Mouse (Mus musculus): ENCODE measurements around the gene Pou4f1. TPM values are rescaled to one million over a fixed set of nuclear protein-coding genes. Genes with fewer than 3 reads are reported as not detected.
"Not testable (repeated sequence)": the region's sequence is repeated elsewhere in the genome, so short reads cannot be mapped to it uniquely, and the experiment has no call there.

Pou4f1 gene
- polyA plus RNA-seq (2015; fragmentation: Nextera tagmentation; extraction: Ambion mirVana): 0.09 and 0.30 TPM in 2 replicates

- Histone ChIP-seq H3K4me3 (replicated peaks; ENCODE audit: low read length) (peak within 1 kb of the TSS; percentile 50), H3K4me2 (ENCODE audit: low read depth, low read length) (peak within 1 kb of the TSS; percentile 73), H3K27me3 (ENCODE audit: control insufficient read depth, insufficient read depth, low read length) (peaks cover 90% of the 10 kb centered on the region), H3K9me3 (replicated peaks; ENCODE audit: control insufficient read depth, low read length) (no peaks in the 10 kb centered on the region), H3K27ac (ENCODE audit: low read length) (no peak within 1 kb of the TSS), H3K9ac (ENCODE audit: low read length) (peak within 1 kb of the TSS; percentile 16), H3K4me1 (ENCODE audit: control insufficient read depth, insufficient read depth, low read length) (peaks cover 9% of the 10 kb centered on the region), H3K36me3 (ENCODE audit: control insufficient read depth, insufficient read depth, low read length) (no peaks in the 10 kb centered on the region)
- 1% methylated on average over 60 of the region's 62 CpGs for WGBS
- peak; percentile 81 for ATAC-seq (ENCODE audit: insufficient read depth, low FRiP score)
Measured at GRCm38 (mm10) chr14:104467966-104468622, at the start of gene Pou4f1. Gene Pou4f1, minus strand, starts transcription at chr14:104467999.

GRCm38 (mm10) chr14:104511664-104512063, 43.9 kb upstream of the Pou4f1 start:
- Histone ChIP-seq H3K9me3 (replicated peaks; ENCODE audit: control insufficient read depth, low read length) (no peaks in the 10 kb centered on the region), H3K4me1 (ENCODE audit: control insufficient read depth, insufficient read depth, low read length) (no peaks in the 10 kb centered on the region), H3K4me3 (replicated peaks; ENCODE audit: low read length) (no peak overlapping the region), H3K27me3 (ENCODE audit: control insufficient read depth, insufficient read depth, low read length) (no peaks in the 10 kb centered on the region), H3K36me3 (ENCODE audit: control insufficient read depth, insufficient read depth, low read length) (0 out of 2 replicates have a peak, but pooled peaks cover 3% of the 10 kb centered on the region), H3K4me2 (ENCODE audit: low read depth, low read length) (no peak overlapping the region), H3K9ac (ENCODE audit: low read length) (no peak overlapping the region), H3K27ac (ENCODE audit: low read length) (no peak overlapping the region)
- WGBS: 73% methylated on average over 1 of the region's 1 CpGs
- no peak for ATAC-seq (ENCODE audit: insufficient read depth, low FRiP score)

- H3K36me3 ChIP-seq (ENCODE audit: control insufficient read depth, insufficient read depth, low read length); ATAC-seq (ENCODE audit: insufficient read depth, low FRiP score); H3K4me3 ChIP-seq (replicated peaks; ENCODE audit: low read length); H3K9me3 ChIP-seq (replicated peaks; ENCODE audit: control insufficient read depth, low read length); H3K27ac ChIP-seq (ENCODE audit: low read length); H3K4me2 ChIP-seq (ENCODE audit: low read depth, low read length); H3K9ac ChIP-seq (ENCODE audit: low read length); H3K4me1 ChIP-seq (ENCODE audit: control insufficient read depth, insufficient read depth, low read length); H3K27me3 ChIP-seq (ENCODE audit: control insufficient read depth, insufficient read depth, low read length): not testable (repeated sequence)
- WGBS: 66% methylated on average over 3 of the region's 3 CpGs
Measured at GRCm38 (mm10) chr14:104502761-104503160, 35.0 kb upstream of the Pou4f1 start.

- Histone ChIP-seq H3K9me3 (replicated peaks; ENCODE audit: control insufficient read depth, low read length) (no peaks in the 10 kb centered on the region), H3K36me3 (ENCODE audit: control insufficient read depth, insufficient read depth, low read length) (0 out of 2 replicates have a peak, but pooled peaks cover 8% of the 10 kb centered on the region), H3K27me3 (ENCODE audit: control insufficient read depth, insufficient read depth, low read length) (peaks cover 8% of the 10 kb centered on the region), H3K4me2 (ENCODE audit: low read depth, low read length) (no peak overlapping the region), H3K9ac (ENCODE audit: low read length) (no peak overlapping the region), H3K27ac (ENCODE audit: low read length) (no peak overlapping the region), H3K4me1 (ENCODE audit: control insufficient read depth, insufficient read depth, low read length) (no peaks in the 10 kb centered on the region), H3K4me3 (replicated peaks; ENCODE audit: low read length) (no peak overlapping the region)
- ATAC-seq (ENCODE audit: insufficient read depth, low FRiP score): no peak
- 90% methylated on average over 8 of the region's 8 CpGs for WGBS
Measured at GRCm38 (mm10) chr14:104479751-104480150, 12.0 kb upstream of the Pou4f1 start.

- peaks cover 17% of the 10 kb centered on the region for H3K27me3 ChIP-seq (ENCODE audit: control insufficient read depth, insufficient read depth, low read length)
- no peaks in the 10 kb centered on the region for H3K9me3 ChIP-seq (replicated peaks; ENCODE audit: control insufficient read depth, low read length)
- WGBS: 91% methylated on average over 5 of the region's 5 CpGs
- 0 out of 2 replicates have a peak, but pooled peaks cover 8% of the 10 kb centered on the region for H3K36me3 ChIP-seq (ENCODE audit: control insufficient read depth, insufficient read depth, low read length)
- H3K4me1 ChIP-seq (ENCODE audit: control insufficient read depth, insufficient read depth, low read length): no peaks in the 10 kb centered on the region
- no peak for ATAC-seq (ENCODE audit: insufficient read depth, low FRiP score)
- no peak overlapping the region for H3K9ac ChIP-seq (ENCODE audit: low read length)
- H3K4me2 ChIP-seq (ENCODE audit: low read depth, low read length): no peak overlapping the region
- H3K4me3 ChIP-seq (replicated peaks; ENCODE audit: low read length): no peak overlapping the region
- H3K27ac ChIP-seq (ENCODE audit: low read length): no peak overlapping the region
Measured at GRCm38 (mm10) chr14:104478593-104478992, 10.8 kb upstream of the Pou4f1 start.

- Histone ChIP-seq H3K27ac (ENCODE audit: low read length) (no peak overlapping the region), H3K4me2 (ENCODE audit: low read depth, low read length) (no peak overlapping the region), H3K9me3 (replicated peaks; ENCODE audit: control insufficient read depth, low read length) (no peaks in the 10 kb centered on the region), H3K4me1 (ENCODE audit: control insufficient read depth, insufficient read depth, low read length) (peaks cover 5% of the 10 kb centered on the region; the same call in 1 of the 2 replicates), H3K4me3 (replicated peaks; ENCODE audit: low read length) (no peak overlapping the region), H3K27me3 (ENCODE audit: control insufficient read depth, insufficient read depth, low read length) (peaks cover 24% of the 10 kb centered on the region), H3K9ac (ENCODE audit: low read length) (no peak overlapping the region), H3K36me3 (ENCODE audit: control insufficient read depth, insufficient read depth, low read length) (0 out of 2 replicates have a peak, but pooled peaks cover 8% of the 10 kb centered on the region)
- 92% methylated on average over 8 of the region's 8 CpGs for WGBS
- no peak for ATAC-seq (ENCODE audit: insufficient read depth, low FRiP score)
Measured at GRCm38 (mm10) chr14:104477616-104478015, 9.8 kb upstream of the Pou4f1 start.

- no peak overlapping the region for H3K9ac ChIP-seq (ENCODE audit: low read length)
- 0 out of 2 replicates have a peak, but pooled peaks cover 8% of the 10 kb centered on the region for H3K36me3 ChIP-seq (ENCODE audit: control insufficient read depth, insufficient read depth, low read length)
- no peak for ATAC-seq (ENCODE audit: insufficient read depth, low FRiP score)
- H3K4me1 ChIP-seq (ENCODE audit: control insufficient read depth, insufficient read depth, low read length): peaks cover 5% of the 10 kb centered on the region; the same call in 1 of the 2 replicates
- no peak overlapping the region for H3K4me3 ChIP-seq (replicated peaks; ENCODE audit: low read length)
- H3K27ac ChIP-seq (ENCODE audit: low read length): no peak overlapping the region
- WGBS: 75% methylated on average over 1 of the region's 1 CpGs
- H3K9me3 ChIP-seq (replicated peaks; ENCODE audit: control insufficient read depth, low read length): no peaks in the 10 kb centered on the region
- H3K27me3 ChIP-seq (ENCODE audit: control insufficient read depth, insufficient read depth, low read length): peaks cover 43% of the 10 kb centered on the region
- H3K4me2 ChIP-seq (ENCODE audit: low read depth, low read length): no peak overlapping the region
Measured at GRCm38 (mm10) chr14:104475438-104475837, 7.6 kb upstream of the Pou4f1 start.

GRCm38 (mm10) chr14:104468623-104468970, 798 bp upstream of the Pou4f1 start:
- no peak overlapping the region for H3K4me2 ChIP-seq (ENCODE audit: low read depth, low read length)
- no peaks in the 10 kb centered on the region for H3K9me3 ChIP-seq (replicated peaks; ENCODE audit: control insufficient read depth, low read length)
- no peaks in the 10 kb centered on the region for H3K36me3 ChIP-seq (ENCODE audit: control insufficient read depth, insufficient read depth, low read length)
- no peak overlapping the region for H3K4me3 ChIP-seq (replicated peaks; ENCODE audit: low read length)
- peaks cover 12% of the 10 kb centered on the region for H3K4me1 ChIP-seq (ENCODE audit: control insufficient read depth, insufficient read depth, low read length)
- no peak overlapping the region for H3K27ac ChIP-seq (ENCODE audit: low read length)
- peaks cover 88% of the 10 kb centered on the region for H3K27me3 ChIP-seq (ENCODE audit: control insufficient read depth, insufficient read depth, low read length)
- 7% methylated on average over 6 of the region's 6 CpGs for WGBS
- no peak for ATAC-seq (ENCODE audit: insufficient read depth, low FRiP score)
- no peak overlapping the region for H3K9ac ChIP-seq (ENCODE audit: low read length)

GRCm38 (mm10) chr14:104467133-104467965, 450 bp downstream of the Pou4f1 start:
- peak overlapping the region; percentile 16 for H3K9ac ChIP-seq (ENCODE audit: low read length)
- H3K4me1 ChIP-seq (ENCODE audit: control insufficient read depth, insufficient read depth, low read length): peaks cover 7% of the 10 kb centered on the region; the same call in 1 of the 2 replicates
- peak overlapping the region; percentile 50 for H3K4me3 ChIP-seq (replicated peaks; ENCODE audit: low read length)
- under 1% methylated on average over 97 of the region's 101 CpGs for WGBS
- H3K27ac ChIP-seq (ENCODE audit: low read length): no peak overlapping the region
- peak overlapping the region; percentile 73 for H3K4me2 ChIP-seq (ENCODE audit: low read depth, low read length)
- no peaks in the 10 kb centered on the region for H3K36me3 ChIP-seq (ENCODE audit: control insufficient read depth, insufficient read depth, low read length)
- ATAC-seq (ENCODE audit: insufficient read depth, low FRiP score): peak; percentile 77; the same call in 1 of the 2 replicates
- peaks cover 87% of the 10 kb centered on the region for H3K27me3 ChIP-seq (ENCODE audit: control insufficient read depth, insufficient read depth, low read length)
- no peaks in the 10 kb centered on the region for H3K9me3 ChIP-seq (replicated peaks; ENCODE audit: control insufficient read depth, low read length)
